Mouse (Mus musculus) G1E (cell line): ENCODE results near the gene H2afz. TPM values are rescaled to one million over a fixed set of nuclear protein-coding genes. Genes with fewer than 3 reads are reported as not detected.

Experiments
- ATAC-seq: 2 replicates; pipeline ENCODE4 v1.8.0; 2016; ENCODE audit warnings: mild to moderate bottlenecking; ENCODE audit not compliant: insufficient number of reproducible peaks, poor library complexity, low FRiP score, severe bottlenecking; ENCODE audit errors: extremely low read depth
- DNase-seq: peaks from one replicate; pipeline ENCODE4 v3.0.0; 2012; ENCODE audit warnings: low spot score
- H3K27me3 ChIP-seq: 2 replicates; pipeline ENCODE4 v1.6.1; 2012; ENCODE audit warnings: mild to moderate bottlenecking, low read length, inconsistent platforms; ENCODE audit not compliant: insufficient read depth
- H3K36me3 ChIP-seq: replicated peaks from 2 replicates; pipeline ENCODE3; 2012; ENCODE audit warnings: mild to moderate bottlenecking, inconsistent platforms
- H3K4me1 ChIP-seq: 2 replicates; pipeline ENCODE4 v1.6.1; 2012; ENCODE audit warnings: low read depth, low read length, inconsistent platforms, mixed read lengths; ENCODE audit not compliant: insufficient read depth
- H3K4me3 ChIP-seq: 2 replicates; pipeline ENCODE4 v1.5.1; 2012; ENCODE audit warnings: low read depth, mild to moderate bottlenecking, inconsistent platforms, low read length, moderate library complexity, mixed read lengths
- H3K9me3 ChIP-seq: replicated peaks from 2 replicates; pipeline ENCODE4 v1.6.1; 2012; ENCODE audit warnings: inconsistent platforms
- CTCF ChIP-seq: IDR thresholded peaks from 2 replicates; pipeline ENCODE4 v1.5.1; 2012; ENCODE audit warnings: low read depth, low read length, inconsistent platforms, mixed read lengths
- GATA1 ChIP-seq: IDR thresholded peaks from 2 replicates; pipeline ENCODE4 v1.6.1; 2012; ENCODE audit warnings: borderline replicate concordance, low read length, inconsistent platforms, mixed read lengths
- GATA2 ChIP-seq: IDR thresholded peaks from 2 replicates; pipeline ENCODE4 v1.6.1; 2012; ENCODE audit warnings: low read depth, low read length, inconsistent platforms, borderline replicate concordance
- POLR2AphosphoS5 ChIP-seq: IDR thresholded peaks from 2 replicates; pipeline ENCODE4 v1.6.1; 2012; ENCODE audit warnings: low read depth, low read length, inconsistent platforms; ENCODE audit not compliant: insufficient replicate concordance
- TAL1 ChIP-seq: conservative IDR thresholded peaks from 2 replicates; pipeline ENCODE4 v1.6.1; 2012; ENCODE audit warnings: low read depth, low read length, inconsistent platforms, mixed read lengths
- polyA plus RNA-seq: library from polyadenylated mRNA; stranded (reverse); fragments of >175 nt; gene quantifications from 2 replicates; pipeline ENCODE4 v1.2.3, GENCODE M21; 2012
- total RNA-seq, 2 experiments: library from RNA; stranded (forward) in 1 of 2; stranded (reverse) in 1 of 2; fragments of 200-1000 nt in 1 of 2; fragments of >200 nt in 1 of 2; fragmentation: Nextera tagmentation in 1 of 2; gene quantifications; 2 replicates each; pipeline ENCODE4 v1.2.3; 2014 to 2017

Gene H2afz
- total and polyA plus RNA-seq, 3 experiments, result 814 to 4,050 (median 3,552) TPM

GRCm38 (mm10) chr3:137891089-137891488, 26.8 kb downstream of the H2afz start:
- H3K36me3 ChIP-seq, result peaks cover 74% of the 10 kb centered on the region
- H3K9me3 ChIP-seq, result peaks cover 3% of the 10 kb centered on the region
- H3K4me1 ChIP-seq, result peaks cover 14% of the 10 kb centered on the region
- H3K4me3 ChIP-seq, result no peak overlapping the region; the same call in 1 of the 2 replicates
- no peak for DNase-seq
- no peak for ATAC-seq
- H3K27me3 ChIP-seq, result no peaks in the 10 kb centered on the region
- TF ChIP-seq GATA1, result no peak
- no peak for TF ChIP-seq GATA2
- no peak for TF ChIP-seq TAL1
- TF ChIP-seq CTCF, result no peak
- TF ChIP-seq POLR2AphosphoS5, result no peak

GRCm38 (mm10) chr3:137892118-137892517, 27.8 kb downstream of the H2afz start:
- Histone ChIP-seq H3K9me3 (peaks cover 3% of the 10 kb centered on the region), H3K36me3 (peaks cover 76% of the 10 kb centered on the region), H3K4me3 (no peak overlapping the region), H3K27me3 (no peaks in the 10 kb centered on the region), H3K4me1 (peaks cover 21% of the 10 kb centered on the region)
- TF ChIP-seq POLR2AphosphoS5 (no peak), GATA2 (no peak), TAL1 (no peak), CTCF (no peak), GATA1 (no peak)
- DNase-seq, result no peak
- ATAC-seq, result no peak

- ATAC-seq (no peak), DNase-seq (no peak)
- Histone ChIP-seq H3K27me3 (no peaks in the 10 kb centered on the region), H3K36me3 (peaks cover 78% of the 10 kb centered on the region), H3K4me3 (no peak overlapping the region), H3K9me3 (peaks cover 3% of the 10 kb centered on the region), H3K4me1 (peaks cover 28% of the 10 kb centered on the region)
- TF ChIP-seq GATA1 (no peak), POLR2AphosphoS5 (no peak), CTCF (no peak), GATA2 (no peak), TAL1 (no peak)
These were observed 29.5 kb downstream of the H2afz start for GRCm38 (mm10) chr3:137893789-137894188.

GRCm38 (mm10) chr3:137895196-137895595, 30.9 kb downstream of the H2afz start:
- Histone ChIP-seq H3K4me3 (no peak overlapping the region), H3K27me3 (no peaks in the 10 kb centered on the region), H3K4me1 (peaks cover 28% of the 10 kb centered on the region), H3K36me3 (peaks cover 76% of the 10 kb centered on the region), H3K9me3 (no peaks in the 10 kb centered on the region)
- no peak for DNase-seq
- ATAC-seq, result no peak
- TF ChIP-seq CTCF (no peak), TAL1 (no peak), POLR2AphosphoS5 (no peak), GATA2 (no peak), GATA1 (no peak)

- peaks cover 82% of the 10 kb centered on the region for H3K36me3 ChIP-seq
- no peak for TF ChIP-seq POLR2AphosphoS5
- TF ChIP-seq GATA2, result no peak
- no peak for TF ChIP-seq GATA1
- no peak for TF ChIP-seq CTCF
- TF ChIP-seq TAL1, result no peak
- no peaks in the 10 kb centered on the region for H3K27me3 ChIP-seq
- H3K9me3 ChIP-seq, result no peaks in the 10 kb centered on the region
- peaks cover 24% of the 10 kb centered on the region for H3K4me1 ChIP-seq
- no peak for ATAC-seq
- no peak overlapping the region for H3K4me3 ChIP-seq
- DNase-seq, result no peak
These were observed 32.1 kb downstream of the H2afz start for GRCm38 (mm10) chr3:137896386-137896785.

- Histone ChIP-seq H3K27me3 (no peaks in the 10 kb centered on the region), H3K4me3 (no peak overlapping the region), H3K9me3 (no peaks in the 10 kb centered on the region), H3K36me3 (peaks cover 84% of the 10 kb centered on the region), H3K4me1 (peaks cover 20% of the 10 kb centered on the region)
- DNase-seq, result no peak
- no peak for ATAC-seq
- TF ChIP-seq GATA2 (no peak), POLR2AphosphoS5 (no peak), CTCF (no peak), GATA1 (no peak), TAL1 (no peak)
These were observed 32.6 kb downstream of the H2afz start for GRCm38 (mm10) chr3:137896867-137897266.

GRCm38 (mm10) chr3:137897685-137898084, 33.4 kb downstream of the H2afz start:
- Histone ChIP-seq H3K4me1 (peaks cover 16% of the 10 kb centered on the region), H3K36me3 (peaks cover 85% of the 10 kb centered on the region), H3K4me3 (no peak overlapping the region), H3K9me3 (no peaks in the 10 kb centered on the region), H3K27me3 (no peaks in the 10 kb centered on the region)
- TF ChIP-seq TAL1 (no peak), GATA1 (no peak), GATA2 (no peak), CTCF (no peak), POLR2AphosphoS5 (no peak)
- ATAC-seq (no peak; the same call in 1 of the 2 replicates), DNase-seq (no peak)
